Mouse (Mus musculus) embryonic facial prominence, embryonic 14.5 days (tissue): ENCODE results near the gene Ophn1. TPM values are rescaled to one million over a fixed set of nuclear protein-coding genes. Genes with fewer than 3 reads are reported as not detected.

Experiments used
- ATAC-seq: fragments of 200-750 bp; cut with Nextera tagmentation; 2 replicates; pipeline ENCODE4 v1.8.0; 2017; ENCODE audit warnings: low read depth, moderate number of reproducible peaks, moderate TSS enrichment
- DNase-seq: peaks from one replicate; pipeline ENCODE4 v3.0.0-alpha.2; 2015; ENCODE audit warnings: low spot score
- H3K27ac ChIP-seq: fragments of 300-500 bp; sonication (generic); replicated peaks from 2 replicates; pipeline ENCODE4 v1.5.1; 2014; ENCODE audit warnings: low read depth, mild to moderate bottlenecking, low read length, moderate library complexity
- H3K27me3 ChIP-seq: fragments of 300-500 bp; sonication (generic); replicated peaks from 2 replicates; pipeline ENCODE4 v1.6.1; 2014; ENCODE audit warnings: low read length; ENCODE audit not compliant: control insufficient read depth, insufficient read depth
- H3K36me3 ChIP-seq: fragments of 300-500 bp; sonication (generic); 2 replicates; pipeline ENCODE4 v1.6.1; 2014; ENCODE audit warnings: low read length, mixed read lengths; ENCODE audit not compliant: control insufficient read depth, insufficient read depth
- H3K4me1 ChIP-seq: fragments of 300-500 bp; sonication (generic); 2 replicates; pipeline ENCODE4 v1.6.1; 2014; ENCODE audit warnings: antibody characterized with exemption, low read length; ENCODE audit not compliant: control insufficient read depth, insufficient read depth
- H3K4me2 ChIP-seq: fragments of 300-500 bp; sonication (generic); 2 replicates; pipeline ENCODE4 v1.6.1; 2014; ENCODE audit warnings: low read depth, mild to moderate bottlenecking, low read length, moderate library complexity, mixed read lengths
- H3K4me3 ChIP-seq: fragments of 300-500 bp; sonication (generic); 2 replicates; pipeline ENCODE4 v1.5.1; 2014; ENCODE audit warnings: low read depth, mild to moderate bottlenecking, low read length
- H3K9ac ChIP-seq: fragments of 300-500 bp; sonication (generic); 2 replicates; pipeline ENCODE4 v1.6.1; 2014; ENCODE audit warnings: low read depth, mild to moderate bottlenecking, low read length, moderate library complexity, mixed read lengths
- H3K9me3 ChIP-seq: fragments of 300-500 bp; sonication (generic); 2 replicates; pipeline ENCODE4 v1.6.1; 2016; ENCODE audit warnings: low read length; ENCODE audit not compliant: control insufficient read depth
- WGBS: fragments of 180-500 bp; shearing (Covaris S2); extraction: QIAGEN DNeasy Blood & Tissue Kit; methylation state at CpG from one replicate; pipeline ENCODE4 v1.1.7; 2014; 5-methylcytosine and 5-hydroxymethylcytosine counted together
- polyA plus RNA-seq: library from polyadenylated mRNA; unstranded; fragments of >200 nt; fragmentation: Nextera tagmentation; extraction: Ambion mirVana; gene quantifications from 2 replicates; pipeline ENCODE4 v1.2.1, GENCODE M21; 2014

The Ophn1 gene
- polyA plus RNA-seq, 1 experiment from 2014 or later = 16.8 TPM

GRCm38 (mm10) chrX:98890072-98890405, 786 bp downstream of the Ophn1 start:
- Histone ChIP-seq H3K36me3 (no peaks in the 10 kb centered on the region), H3K4me2 (peak overlapping the region; percentile 53), H3K27me3 (peaks cover 11% of the 10 kb centered on the region; the same call in 1 of the 2 replicates), H3K4me3 (peak overlapping the region; percentile 52), H3K27ac (peak overlapping the region; percentile 76; the same call in 1 of the 2 replicates), H3K4me1 (no peaks in the 10 kb centered on the region), H3K9ac (peak overlapping the region; percentile 65), H3K9me3 (no peaks in the 10 kb centered on the region)
- DNase-seq = peak; percentile 2
- WGBS = 19% methylated on average over 14 of the region's 14 CpGs
- no peak for ATAC-seq

DNA sequence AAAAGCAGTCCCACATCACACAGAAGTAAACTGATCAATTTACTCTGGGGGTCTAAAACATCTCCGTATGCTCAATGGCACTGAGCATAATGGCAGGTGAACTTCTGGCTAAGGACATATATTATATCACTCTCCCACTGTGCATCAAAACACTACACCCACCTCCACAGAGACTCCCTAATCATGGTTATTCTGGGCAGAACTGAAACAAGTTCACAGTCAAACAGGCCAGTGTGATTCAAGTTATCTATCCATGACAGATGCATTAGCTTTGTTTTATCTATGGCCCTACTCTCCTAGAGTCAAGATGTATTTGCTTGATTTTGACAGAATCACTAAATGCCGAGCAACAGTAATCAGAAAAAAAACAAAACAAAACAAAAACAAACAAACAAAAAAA, 8.8 kb downstream of the Ophn1 start:
- Histone ChIP-seq H3K27ac (no peak overlapping the region), H3K4me2 (no peak overlapping the region), H3K9ac (no peak overlapping the region), H3K4me3 (no peak overlapping the region), H3K27me3 (peaks cover 15% of the 10 kb centered on the region; the same call in 1 of the 2 replicates), H3K36me3 (no peaks in the 10 kb centered on the region), H3K9me3 (no peaks in the 10 kb centered on the region), H3K4me1 (no peaks in the 10 kb centered on the region)
- WGBS = 73% methylated on average over 2 of the region's 2 CpGs
- DNase-seq (no peak), ATAC-seq (no peak)

- ATAC-seq (no peak), DNase-seq (no peak)
- 0 out of 2 replicates have a peak, but pooled peaks cover 15% of the 10 kb centered on the region for H3K27me3 ChIP-seq
- H3K4me3 ChIP-seq = no peak overlapping the region
- H3K4me2 ChIP-seq = no peak overlapping the region
- H3K9me3 ChIP-seq = no peaks in the 10 kb centered on the region
- H3K4me1 ChIP-seq = no peaks in the 10 kb centered on the region
- 80% methylated on average over 2 of the region's 2 CpGs for whole genome bisulfite sequencing
- H3K27ac ChIP-seq = no peak overlapping the region
- H3K36me3 ChIP-seq = no peaks in the 10 kb centered on the region
- H3K9ac ChIP-seq = no peak overlapping the region
Measured at GRCm38 (mm10) chrX:98881085-98881484, 9.7 kb downstream of the Ophn1 start.

DNA sequence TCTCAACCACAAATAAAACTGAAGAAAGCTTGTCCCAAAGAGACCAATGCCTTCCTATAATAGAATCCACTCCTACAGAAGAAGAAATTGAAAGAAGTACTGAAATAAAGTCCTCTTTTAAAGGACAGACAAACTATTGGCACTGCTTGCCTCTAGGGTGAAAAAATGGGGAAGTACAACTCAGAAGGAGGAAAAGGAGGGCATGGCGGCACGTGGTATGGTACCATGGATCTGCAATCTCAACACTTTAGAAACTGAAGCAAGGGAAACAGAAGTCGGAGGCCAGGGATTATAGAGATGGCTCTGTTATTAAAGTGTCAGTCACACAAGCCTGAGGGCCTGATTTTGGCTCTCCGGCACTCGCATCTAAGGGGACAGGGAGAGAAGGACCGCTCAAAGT, 10.5 kb downstream of the Ophn1 start:
- no peak for DNase-seq
- H3K27me3 ChIP-seq = 0 out of 2 replicates have a peak, but pooled peaks cover 15% of the 10 kb centered on the region
- no peaks in the 10 kb centered on the region for H3K36me3 ChIP-seq
- H3K4me1 ChIP-seq = no peaks in the 10 kb centered on the region
- WGBS = 84% methylated on average over 6 of the region's 6 CpGs
- no peak overlapping the region for H3K9ac ChIP-seq
- no peak overlapping the region for H3K27ac ChIP-seq
- no peak overlapping the region for H3K4me3 ChIP-seq
- H3K9me3 ChIP-seq = no peaks in the 10 kb centered on the region
- H3K4me2 ChIP-seq = no peak overlapping the region
- no peak for ATAC-seq

GRCm38 (mm10) chrX:98875144-98875543, 15.7 kb downstream of the Ophn1 start:
- Histone ChIP-seq H3K27ac (no peak overlapping the region), H3K9me3 (no peaks in the 10 kb centered on the region), H3K9ac (no peak overlapping the region), H3K27me3 (0 out of 2 replicates have a peak, but pooled peaks cover under 1% of the 10 kb centered on the region), H3K36me3 (no peaks in the 10 kb centered on the region), H3K4me1 (no peaks in the 10 kb centered on the region), H3K4me2 (no peak overlapping the region), H3K4me3 (no peak overlapping the region)
- ATAC-seq (peak; percentile 68; the same call in 1 of the 2 replicates), DNase-seq (peak; percentile 17)
- WGBS = 65% methylated on average over 6 of the region's 6 CpGs

GRCm38 (mm10) chrX:98874086-98874485, 16.7 kb downstream of the Ophn1 start:
- ATAC-seq = no peak
- Histone ChIP-seq H3K27me3 (no peaks in the 10 kb centered on the region), H3K4me1 (no peaks in the 10 kb centered on the region), H3K4me2 (no peak overlapping the region), H3K36me3 (no peaks in the 10 kb centered on the region), H3K27ac (no peak overlapping the region), H3K9ac (no peak overlapping the region), H3K4me3 (no peak overlapping the region), H3K9me3 (no peaks in the 10 kb centered on the region)
- WGBS = 94% methylated on average over 5 of the region's 5 CpGs
- DNase-seq = no peak

GRCm38 (mm10) chrX:98872064-98872463, 18.8 kb downstream of the Ophn1 start:
- Histone ChIP-seq H3K9me3 (no peaks in the 10 kb centered on the region), H3K4me2 (no peak overlapping the region), H3K36me3 (no peaks in the 10 kb centered on the region), H3K27me3 (no peaks in the 10 kb centered on the region), H3K27ac (no peak overlapping the region), H3K4me1 (no peaks in the 10 kb centered on the region), H3K4me3 (no peak overlapping the region), H3K9ac (no peak overlapping the region)
- DNase-seq = no peak
- no peak for ATAC-seq
- WGBS = 100% methylated on average over 1 of the region's 1 CpGs

DNA sequence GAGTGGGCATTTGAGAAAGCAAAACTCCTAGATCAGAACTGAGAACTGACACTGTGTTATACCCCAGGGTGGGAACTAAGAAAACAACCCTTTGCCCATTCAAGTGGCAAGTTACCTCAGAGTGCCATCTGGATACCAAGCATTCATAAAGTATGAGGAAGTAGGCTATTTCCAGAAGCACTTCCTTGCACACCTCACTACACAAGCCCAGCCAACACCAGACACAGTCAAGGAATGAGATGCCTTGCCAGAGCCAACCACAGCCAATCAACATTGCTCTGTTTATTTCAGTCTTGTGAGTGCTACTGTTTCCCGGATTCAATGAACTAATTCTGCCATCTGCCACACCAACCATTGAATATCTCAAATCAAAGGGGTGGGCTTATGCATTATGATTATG, 20.3 kb downstream of the Ophn1 start:
- no peak overlapping the region for H3K27ac ChIP-seq
- no peak for DNase-seq
- no peaks in the 10 kb centered on the region for H3K36me3 ChIP-seq
- no peak overlapping the region for H3K4me2 ChIP-seq
- no peaks in the 10 kb centered on the region for H3K4me1 ChIP-seq
- WGBS = 89% methylated on average over 1 of the region's 1 CpGs
- no peaks in the 10 kb centered on the region for H3K27me3 ChIP-seq
- H3K9me3 ChIP-seq = no peaks in the 10 kb centered on the region
- no peak overlapping the region for H3K4me3 ChIP-seq
- H3K9ac ChIP-seq = no peak overlapping the region
- no peak for ATAC-seq

DNA sequence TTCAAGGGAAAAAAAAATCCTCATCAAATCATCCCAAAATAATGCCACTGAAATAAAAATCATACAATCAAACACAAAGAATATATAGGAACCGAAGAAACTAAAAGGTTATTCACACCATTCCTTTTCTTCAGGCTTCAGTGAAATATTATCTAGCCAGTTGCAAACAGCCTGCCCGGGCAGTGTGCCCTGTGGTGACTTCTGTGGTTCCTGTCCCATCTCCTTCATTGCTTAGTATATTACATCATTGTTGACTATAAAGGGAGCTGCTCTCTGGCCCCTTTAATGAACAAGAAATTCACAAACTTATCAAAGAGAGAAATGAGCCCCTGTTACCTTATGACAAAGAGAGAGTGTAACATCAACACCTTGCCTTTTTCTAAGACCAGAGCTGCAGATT, 21.1 kb downstream of the Ophn1 start:
- no peaks in the 10 kb centered on the region for H3K36me3 ChIP-seq
- WGBS = 80% methylated on average over 2 of the region's 2 CpGs
- H3K9ac ChIP-seq = no peak overlapping the region
- no peak overlapping the region for H3K4me3 ChIP-seq
- no peak for ATAC-seq
- H3K9me3 ChIP-seq = no peaks in the 10 kb centered on the region
- no peaks in the 10 kb centered on the region for H3K27me3 ChIP-seq
- H3K27ac ChIP-seq = no peak overlapping the region
- H3K4me2 ChIP-seq = no peak overlapping the region
- H3K4me1 ChIP-seq = no peaks in the 10 kb centered on the region
- no peak for DNase-seq
